Mouse (Mus musculus) kidney, adult 9 months (tissue): ENCODE data around the gene Zdhhc14.
"Not testable (repeated sequence)": the region's sequence is repeated elsewhere in the genome, so short reads cannot be mapped to it uniquely, and the experiment has no call there.

Source experiments
- DNase-seq: peaks from one replicate; pipeline ENCODE4 v3.0.0; 2022

The Zdhhc14 gene

GRCm38 (mm10) chr17:5612236-5612635, 119.9 kb downstream of the Zdhhc14 start:
- peak; percentile 72 for DNase-seq

- DNase-seq = peak; percentile 47
These were observed 122.5 kb downstream of the Zdhhc14 start for GRCm38 (mm10) chr17:5614771-5615318.

- no peak for DNase-seq
These were observed 129.6 kb downstream of the Zdhhc14 start for GRCm38 (mm10) chr17:5621626-5622591.

- no peak for DNase-seq
These were observed 130.4 kb downstream of the Zdhhc14 start for GRCm38 (mm10) chr17:5622764-5623163.

GRCm38 (mm10) chr17:5623181-5623580, 130.8 kb downstream of the Zdhhc14 start:
- DNase-seq = no peak

GRCm38 (mm10) chr17:5624815-5625214, 132.5 kb downstream of the Zdhhc14 start:
- DNase-seq = not testable (repeated sequence)

- DNase-seq = no peak
These were observed 134.0 kb downstream of the Zdhhc14 start for GRCm38 (mm10) chr17:5626402-5626801.

- no peak for DNase-seq
These were observed 135.3 kb downstream of the Zdhhc14 start for GRCm38 (mm10) chr17:5627664-5628063.

- no peak for DNase-seq
These were observed 137.3 kb downstream of the Zdhhc14 start for GRCm38 (mm10) chr17:5629651-5630050.

GRCm38 (mm10) chr17:5635254-5635653, 142.9 kb downstream of the Zdhhc14 start:
- DNase-seq = no peak

GRCm38 (mm10) chr17:5641436-5641835, 149.1 kb downstream of the Zdhhc14 start:
- DNase-seq = no peak

- DNase-seq = no peak
These were observed 150.8 kb downstream of the Zdhhc14 start for GRCm38 (mm10) chr17:5642918-5643721.

- no peak for DNase-seq
These were observed 157.8 kb downstream of the Zdhhc14 start for GRCm38 (mm10) chr17:5650124-5650523.

- no peak for DNase-seq
These were observed 158.3 kb downstream of the Zdhhc14 start for GRCm38 (mm10) chr17:5650642-5651041.

- DNase-seq = no peak
These were observed 159.2 kb downstream of the Zdhhc14 start for GRCm38 (mm10) chr17:5651551-5651950.

GRCm38 (mm10) chr17:5653981-5654380, 161.6 kb downstream of the Zdhhc14 start:
- no peak for DNase-seq

GRCm38 (mm10) chr17:5655536-5655935, 163.2 kb downstream of the Zdhhc14 start:
- no peak for DNase-seq

GRCm38 (mm10) chr17:5660317-5661080, 168.1 kb downstream of the Zdhhc14 start:
- no peak for DNase-seq

- no peak for DNase-seq
These were observed 174.3 kb downstream of the Zdhhc14 start for GRCm38 (mm10) chr17:5666652-5667051.

GRCm38 (mm10) chr17:5668456-5668855, 176.1 kb downstream of the Zdhhc14 start:
- no peak for DNase-seq

- no peak for DNase-seq
These were observed 176.6 kb downstream of the Zdhhc14 start for GRCm38 (mm10) chr17:5668981-5669380.

GRCm38 (mm10) chr17:5675951-5676350, 183.6 kb downstream of the Zdhhc14 start:
- peak; percentile 25 for DNase-seq

GRCm38 (mm10) chr17:5679315-5679714, 187.0 kb downstream of the Zdhhc14 start:
- no peak for DNase-seq
